Mouse (Mus musculus): ENCODE results near the gene Ggn. TPM values are rescaled to one million over a fixed set of nuclear protein-coding genes. Genes with fewer than 3 reads are reported as not detected.
"Not testable (repeated sequence)": the region's sequence is repeated elsewhere in the genome, so short reads cannot be mapped to it uniquely, and the experiment has no call there.

Ggn gene
- polyA plus RNA-seq, 1 experiment: 0.53 TPM

DNA sequence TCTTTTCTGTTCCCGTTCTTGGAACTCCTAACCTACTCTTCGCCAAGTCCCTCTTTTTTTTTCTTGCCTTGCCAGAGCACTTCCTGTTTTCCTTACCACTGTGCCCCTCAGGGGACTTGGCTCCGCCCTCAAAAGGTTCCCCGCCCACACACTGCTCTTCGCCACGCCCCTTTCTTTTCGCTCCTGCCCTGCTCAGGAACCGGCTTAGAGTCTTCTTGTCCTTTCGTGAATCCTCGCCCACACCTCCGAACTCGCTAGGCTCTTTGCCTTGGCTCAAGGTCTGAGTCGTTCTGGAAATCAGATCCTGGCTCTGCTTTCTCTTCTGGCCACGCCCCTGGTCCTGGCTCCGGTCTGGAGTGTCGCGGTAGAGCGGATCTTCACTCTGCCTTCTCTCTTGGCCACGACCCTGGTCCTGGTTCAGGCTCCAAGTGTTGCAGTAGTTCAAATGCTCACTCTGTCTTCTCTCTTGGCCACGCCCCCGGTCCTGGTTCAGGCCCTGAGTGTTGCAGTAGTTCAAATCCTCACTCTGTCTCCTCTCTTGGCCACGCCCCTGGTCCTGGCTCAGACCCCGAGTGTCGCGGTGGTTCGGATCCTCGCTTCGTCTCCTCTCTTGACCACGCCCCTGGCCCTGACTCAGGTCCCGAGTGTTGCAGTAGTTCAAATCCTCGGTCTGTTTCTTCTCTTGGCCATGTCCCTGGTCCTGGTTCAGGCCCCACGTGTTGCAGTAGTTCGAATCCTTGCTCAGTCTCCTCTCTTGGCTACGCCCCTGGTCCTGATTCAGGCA, 41.6 kb downstream of the Ggn start:
- peak overlapping the region; percentile 32; the same call in 1 of the 2 replicates for H3K27ac ChIP-seq (ENCODE audit: control insufficient read depth, insufficient read depth, low read length)
- H3K4me1 ChIP-seq (replicated peaks; ENCODE audit: control insufficient read depth, insufficient read depth, low read length): peaks cover 7% of the 10 kb centered on the region
- no peaks in the 10 kb centered on the region for H3K27me3 ChIP-seq (ENCODE audit: control insufficient read depth, insufficient read depth, low read length)
- peak overlapping the region; percentile 73 for H3K4me3 ChIP-seq (ENCODE audit: control insufficient read depth, insufficient read depth, low read length)
- H3K36me3 ChIP-seq (ENCODE audit: control insufficient read depth, insufficient read depth, low read length): no peaks in the 10 kb centered on the region
- TF ChIP-seq POLR2A (IDR thresholded peaks at IDR 0.05; ENCODE audit: control insufficient read depth, extremely low read depth, insufficient read depth, low read length, poor library complexity) (no peak), CTCF (IDR thresholded peaks at IDR 0.05; ENCODE audit: borderline replicate concordance, control insufficient read depth, extremely low read depth, insufficient read depth, low read length, poor library complexity) (peak; percentile 30; the same call in 1 of the 2 replicates)
- 14% methylated on average over 34 of the region's 34 CpGs for WGBS
- peak; percentile 85 for DNase-seq

DNA sequence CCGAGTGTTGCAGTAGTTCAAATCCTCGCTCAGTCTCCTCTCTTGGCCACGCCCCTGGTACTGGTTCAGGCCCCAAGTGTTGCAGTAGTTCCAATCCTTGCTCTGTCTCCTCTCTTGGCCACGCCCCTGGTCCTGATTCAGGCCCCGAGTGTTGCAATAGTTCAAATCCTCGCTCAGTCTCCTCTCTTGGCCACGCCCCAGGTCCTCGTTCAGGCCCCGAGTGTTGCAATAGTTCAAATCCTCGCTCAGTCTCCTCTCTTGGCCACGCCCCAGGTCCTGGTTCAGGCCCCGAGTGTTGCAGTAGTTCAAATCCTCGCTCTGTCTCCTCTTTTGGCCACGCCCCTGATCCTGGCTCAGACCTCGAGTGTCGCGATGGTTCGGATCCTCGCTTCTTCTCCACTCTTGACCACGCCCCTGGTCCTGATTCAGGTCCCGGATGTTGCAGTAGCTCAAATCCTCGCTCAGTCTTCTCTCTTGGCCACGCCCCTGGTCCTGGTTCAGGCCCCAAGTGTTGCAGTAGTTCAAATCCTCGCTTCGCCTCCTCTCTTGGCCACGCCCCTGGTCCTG, 42.3 kb downstream of the Ggn start:
- no peak for TF ChIP-seq CTCF (IDR thresholded peaks at IDR 0.05; ENCODE audit: borderline replicate concordance, control insufficient read depth, extremely low read depth, insufficient read depth, low read length, poor library complexity)
- H3K4me3 ChIP-seq (ENCODE audit: control insufficient read depth, insufficient read depth, low read length): no peak overlapping the region
- no peak for DNase-seq
- WGBS: 91% methylated on average over 26 of the region's 26 CpGs
- H3K27me3 ChIP-seq (ENCODE audit: control insufficient read depth, insufficient read depth, low read length): no peaks in the 10 kb centered on the region
- peaks cover 7% of the 10 kb centered on the region for H3K4me1 ChIP-seq (replicated peaks; ENCODE audit: control insufficient read depth, insufficient read depth, low read length)
- no peaks in the 10 kb centered on the region for H3K36me3 ChIP-seq (ENCODE audit: control insufficient read depth, insufficient read depth, low read length)
- H3K27ac ChIP-seq (ENCODE audit: control insufficient read depth, insufficient read depth, low read length): no peak overlapping the region

DNA sequence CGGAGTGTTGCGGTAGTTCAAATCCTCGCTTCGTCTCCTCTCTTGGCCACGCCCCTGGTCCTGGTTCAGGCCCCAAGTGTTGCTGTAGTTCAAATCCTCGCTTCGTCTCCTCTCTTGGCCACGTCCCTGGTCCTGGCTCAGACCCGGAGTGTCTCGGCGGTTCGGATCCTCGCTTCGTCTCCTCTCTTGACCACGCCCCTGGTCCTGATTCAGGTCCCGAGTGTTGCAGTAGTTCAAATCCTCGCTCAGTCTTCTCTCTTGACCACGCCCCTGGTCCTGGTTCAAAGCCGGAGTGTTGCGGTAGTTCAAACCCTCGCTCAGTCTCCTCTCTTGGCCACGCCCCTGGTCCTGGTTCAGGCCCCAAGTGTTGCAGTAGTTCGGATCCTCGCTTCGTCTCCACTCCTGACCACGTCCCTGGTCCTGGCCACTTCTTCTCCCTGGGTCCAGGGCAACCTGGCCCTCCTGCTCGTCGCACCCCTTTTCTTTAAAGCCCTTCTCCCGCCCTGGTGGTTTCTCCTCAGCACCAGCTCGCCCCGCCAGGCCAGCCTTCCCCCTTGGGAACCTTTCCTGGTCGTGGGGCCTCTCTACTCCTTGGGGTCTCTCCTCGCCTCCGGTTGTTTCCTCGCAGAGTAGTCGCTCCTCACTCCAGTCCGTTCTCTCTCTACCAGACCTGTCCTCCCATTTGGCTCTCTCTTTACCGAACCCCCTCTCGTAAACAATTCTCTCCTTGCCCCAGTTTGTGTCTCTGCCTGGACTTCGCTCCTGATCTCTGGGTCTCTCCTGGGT, 43.0 kb downstream of the Ggn start:
- H3K4me1 ChIP-seq (replicated peaks; ENCODE audit: control insufficient read depth, insufficient read depth, low read length); DNase-seq; H3K27ac ChIP-seq (ENCODE audit: control insufficient read depth, insufficient read depth, low read length); H3K4me3 ChIP-seq (ENCODE audit: control insufficient read depth, insufficient read depth, low read length); H3K36me3 ChIP-seq (ENCODE audit: control insufficient read depth, insufficient read depth, low read length); H3K27me3 ChIP-seq (ENCODE audit: control insufficient read depth, insufficient read depth, low read length): not testable (repeated sequence)
- 93% methylated on average over 40 of the region's 40 CpGs for WGBS

DNA sequence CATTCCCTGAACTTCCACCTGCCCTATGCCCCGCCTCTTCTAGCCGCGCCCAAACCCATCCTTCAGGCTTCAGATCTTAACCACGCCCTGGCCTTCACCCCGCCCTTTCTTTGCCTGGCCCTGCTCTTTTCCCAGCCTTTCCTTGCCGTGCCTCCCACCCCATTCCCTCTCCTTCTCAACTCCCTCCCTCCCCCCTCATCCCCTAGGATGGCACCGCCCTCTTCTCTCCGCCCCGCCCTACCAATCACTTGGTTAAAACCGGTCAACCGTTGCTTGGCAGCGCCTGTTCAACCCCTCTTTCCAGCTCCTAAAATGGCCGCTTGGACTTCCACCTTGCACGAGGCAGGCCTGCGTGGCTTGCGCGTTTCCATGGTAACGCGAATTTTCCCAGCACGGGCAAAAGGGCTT, 43.7 kb downstream of the Ggn start, which contains the start of gene Catsperg1:
Catsperg1 (minus strand) TSS at position 361 of the 408 bp plus-strand sequence.
- no peaks in the 10 kb centered on the region for H3K27me3 ChIP-seq (ENCODE audit: control insufficient read depth, insufficient read depth, low read length)
- no peak within 1 kb of the TSS for H3K27ac ChIP-seq (ENCODE audit: control insufficient read depth, insufficient read depth, low read length)
- 71% methylated on average over 20 of the region's 20 CpGs for WGBS
- no peak for DNase-seq
- H3K4me1 ChIP-seq (replicated peaks; ENCODE audit: control insufficient read depth, insufficient read depth, low read length): peaks cover 7% of the 10 kb centered on the region
- H3K4me3 ChIP-seq (ENCODE audit: control insufficient read depth, insufficient read depth, low read length): no peak within 1 kb of the TSS
- no peak for TF ChIP-seq CTCF (IDR thresholded peaks at IDR 0.05; ENCODE audit: borderline replicate concordance, control insufficient read depth, extremely low read depth, insufficient read depth, low read length, poor library complexity)
- no peak for TF ChIP-seq POLR2A (IDR thresholded peaks at IDR 0.05; ENCODE audit: control insufficient read depth, extremely low read depth, insufficient read depth, low read length, poor library complexity)
- no peaks in the 10 kb centered on the region for H3K36me3 ChIP-seq (ENCODE audit: control insufficient read depth, insufficient read depth, low read length)

DNA sequence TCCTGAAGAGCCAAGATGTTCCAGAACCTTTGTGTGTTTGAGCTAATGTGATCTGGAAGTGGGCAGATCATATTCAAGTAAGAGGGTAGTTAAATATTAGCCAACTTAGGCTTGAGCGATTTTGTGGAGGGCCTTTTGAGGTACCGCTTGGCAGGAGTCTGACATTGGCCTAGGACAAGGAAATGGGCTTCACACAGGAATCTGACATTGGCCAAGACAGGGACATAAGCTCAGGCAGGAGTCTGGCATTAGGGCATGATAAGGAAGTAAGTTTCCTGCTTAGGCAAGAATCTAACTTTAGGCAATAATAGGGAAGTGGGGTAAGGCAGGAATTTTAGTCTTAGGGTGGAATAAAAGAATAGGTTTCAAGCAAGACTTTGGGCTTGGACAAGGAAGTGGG, 44.2 kb downstream of the Ggn start:
- Histone ChIP-seq H3K4me3 (ENCODE audit: control insufficient read depth, insufficient read depth, low read length) (no peak overlapping the region), H3K27ac (ENCODE audit: control insufficient read depth, insufficient read depth, low read length) (no peak overlapping the region), H3K27me3 (ENCODE audit: control insufficient read depth, insufficient read depth, low read length) (no peaks in the 10 kb centered on the region), H3K4me1 (replicated peaks; ENCODE audit: control insufficient read depth, insufficient read depth, low read length) (peaks cover 7% of the 10 kb centered on the region), H3K36me3 (ENCODE audit: control insufficient read depth, insufficient read depth, low read length) (no peaks in the 10 kb centered on the region)
- WGBS: 86% methylated on average over 2 of the region's 2 CpGs
- TF ChIP-seq POLR2A (IDR thresholded peaks at IDR 0.05; ENCODE audit: control insufficient read depth, extremely low read depth, insufficient read depth, low read length, poor library complexity) (no peak), CTCF (IDR thresholded peaks at IDR 0.05; ENCODE audit: borderline replicate concordance, control insufficient read depth, extremely low read depth, insufficient read depth, low read length, poor library complexity) (no peak)
- DNase-seq: no peak

DNA sequence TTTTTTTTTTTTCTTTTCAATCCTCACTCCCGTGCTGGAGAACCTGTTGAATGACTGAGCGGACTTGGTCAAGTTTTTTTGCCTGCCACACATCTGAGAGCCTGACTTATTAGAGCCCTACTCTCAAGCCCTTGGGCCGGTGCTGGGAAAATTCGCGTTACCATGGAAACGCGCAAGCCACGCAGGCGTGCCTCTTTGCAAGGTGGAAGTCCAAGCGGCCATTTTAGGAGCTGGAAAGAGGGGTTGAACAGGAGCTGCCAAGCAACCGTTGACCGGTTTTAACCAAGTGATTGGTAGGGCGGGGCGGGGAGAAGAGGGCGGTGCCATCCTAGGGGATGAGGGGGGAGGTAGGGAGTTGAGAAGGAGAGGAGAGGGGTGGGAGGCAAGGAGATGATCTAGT, 44.8 kb downstream of the Ggn start:
- Histone ChIP-seq H3K27ac (ENCODE audit: control insufficient read depth, insufficient read depth, low read length) (no peak overlapping the region), H3K36me3 (ENCODE audit: control insufficient read depth, insufficient read depth, low read length) (no peaks in the 10 kb centered on the region), H3K4me1 (replicated peaks; ENCODE audit: control insufficient read depth, insufficient read depth, low read length) (peaks cover 7% of the 10 kb centered on the region), H3K4me3 (ENCODE audit: control insufficient read depth, insufficient read depth, low read length) (no peak overlapping the region), H3K27me3 (ENCODE audit: control insufficient read depth, insufficient read depth, low read length) (no peaks in the 10 kb centered on the region)
- TF ChIP-seq CTCF (IDR thresholded peaks at IDR 0.05; ENCODE audit: borderline replicate concordance, control insufficient read depth, extremely low read depth, insufficient read depth, low read length, poor library complexity) (no peak), POLR2A (IDR thresholded peaks at IDR 0.05; ENCODE audit: control insufficient read depth, extremely low read depth, insufficient read depth, low read length, poor library complexity) (no peak)
- 87% methylated on average over 15 of the region's 15 CpGs for WGBS
- DNase-seq: no peak

Other genes starting within 250 kb of the Ggn start
- 243 and 268 TPM in 2 replicates for gene Actn4, start 207.9 kb upstream of the Ggn start, polyA plus RNA-seq (2012; rRNA removed)
- 362 and 396 TPM in 2 replicates for gene Eif3k, start 188.3 kb upstream of the Ggn start, polyA plus RNA-seq (2012; rRNA removed)
- gene Map4k1, start 188.2 kb upstream of the Ggn start, polyA plus RNA-seq (2012; rRNA removed): 155 and 164 TPM in 2 replicates
- gene Ryr1, start 45.0 kb upstream of the Ggn start, polyA plus RNA-seq (2012; rRNA removed): 0.19 and 0.24 TPM in 2 replicates
- gene Rasgrp4, start 35.4 kb upstream of the Ggn start, polyA plus RNA-seq (2012; rRNA removed): 44.9 and 54.5 TPM in 2 replicates
- 88.8 and 92.3 TPM in 2 replicates for gene Fam98c, start 14.0 kb upstream of the Ggn start, polyA plus RNA-seq (2012; rRNA removed)
- gene Spred3, start 201 bp downstream of the Ggn start, polyA plus RNA-seq (2012; rRNA removed): 2.2 and 2.7 TPM in 2 replicates
- 254 and 284 TPM in 2 replicates for gene Psmd8, start 10.5 kb downstream of the Ggn start, polyA plus RNA-seq (2012; rRNA removed)
- 1.7 and 2.5 TPM in 2 replicates for gene Catsperg1, start 43.8 kb downstream of the Ggn start, polyA plus RNA-seq (2012; rRNA removed)
- 34.7 and 37.5 TPM in 2 replicates for gene Kcnk6, start 62.3 kb downstream of the Ggn start, polyA plus RNA-seq (2012; rRNA removed)
- gene Yif1b, start 68.1 kb downstream of the Ggn start, polyA plus RNA-seq (2012; rRNA removed): 143 and 146 TPM in 2 replicates
- 3.6 and 3.7 TPM in 2 replicates for gene 2200002D01Rik, start 78.3 kb downstream of the Ggn start, polyA plus RNA-seq (2012; rRNA removed)
- 426 and 460 TPM in 2 replicates for gene Spint2, start 111.7 kb downstream of the Ggn start, polyA plus RNA-seq (2012; rRNA removed)
- gene Ppp1r14a, start 119.1 kb downstream of the Ggn start, polyA plus RNA-seq (2012; rRNA removed): 5.4 and 5.8 TPM in 2 replicates
- 1.6 and 1.8 TPM in 2 replicates for gene Dpf1, start 133.7 kb downstream of the Ggn start, polyA plus RNA-seq (2012; rRNA removed)